Mouse (Mus musculus) megakaryocyte-erythroid progenitor cell, adult 5-6 weeks (primary cell): ENCODE data around the gene Srebf2. TPM values are rescaled to one million over a fixed set of nuclear protein-coding genes. Genes with fewer than 3 reads are reported as not detected.
"Not testable (repeated sequence)": the region's sequence is repeated elsewhere in the genome, so short reads cannot be mapped to it uniquely, and the experiment has no call there.

ENCODE experiments used
- ATAC-seq: replicated peaks from 2 replicates; pipeline ENCODE4 v1.8.0; 2016; ENCODE audit warnings: mild to moderate bottlenecking, inconsistent platforms; ENCODE audit not compliant: severe bottlenecking, poor library complexity, low FRiP score, low TSS enrichment
- total RNA-seq, 2 experiments: library from RNA; stranded (forward) in 1 of 2; stranded (reverse) in 1 of 2; fragments of 200-1000, 215-1000 nt in 1 of 2; fragments of >200 nt in 1 of 2; fragmentation: Nextera tagmentation in 1 of 2; gene quantifications; 2 replicates each; pipeline ENCODE4 v1.2.3; 2014 to 2017

Srebf2 gene
- total RNA-seq, 2 experiments from 2014 or later: 24.7 to 41.0 TPM

DNA sequence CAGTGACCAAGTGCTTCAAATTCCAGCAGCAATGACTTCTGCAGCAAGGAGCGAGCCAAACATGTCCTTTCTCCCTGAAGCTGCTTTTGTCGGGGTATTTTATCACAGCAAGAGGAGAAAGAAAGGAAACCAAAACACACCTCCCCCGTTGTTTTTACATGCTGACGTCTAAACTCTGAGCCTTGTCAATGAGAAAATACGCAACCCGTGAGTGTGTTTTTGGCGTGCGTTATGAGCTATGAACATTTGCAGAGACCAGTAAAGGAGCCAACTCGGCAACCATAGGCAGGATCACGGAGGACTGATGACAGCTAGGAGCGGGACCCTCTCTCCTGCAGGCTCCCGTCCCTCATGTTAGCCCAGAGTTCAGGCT is 96.7 kb downstream of the Srebf2 start:
- no peak for ATAC-seq

DNA sequence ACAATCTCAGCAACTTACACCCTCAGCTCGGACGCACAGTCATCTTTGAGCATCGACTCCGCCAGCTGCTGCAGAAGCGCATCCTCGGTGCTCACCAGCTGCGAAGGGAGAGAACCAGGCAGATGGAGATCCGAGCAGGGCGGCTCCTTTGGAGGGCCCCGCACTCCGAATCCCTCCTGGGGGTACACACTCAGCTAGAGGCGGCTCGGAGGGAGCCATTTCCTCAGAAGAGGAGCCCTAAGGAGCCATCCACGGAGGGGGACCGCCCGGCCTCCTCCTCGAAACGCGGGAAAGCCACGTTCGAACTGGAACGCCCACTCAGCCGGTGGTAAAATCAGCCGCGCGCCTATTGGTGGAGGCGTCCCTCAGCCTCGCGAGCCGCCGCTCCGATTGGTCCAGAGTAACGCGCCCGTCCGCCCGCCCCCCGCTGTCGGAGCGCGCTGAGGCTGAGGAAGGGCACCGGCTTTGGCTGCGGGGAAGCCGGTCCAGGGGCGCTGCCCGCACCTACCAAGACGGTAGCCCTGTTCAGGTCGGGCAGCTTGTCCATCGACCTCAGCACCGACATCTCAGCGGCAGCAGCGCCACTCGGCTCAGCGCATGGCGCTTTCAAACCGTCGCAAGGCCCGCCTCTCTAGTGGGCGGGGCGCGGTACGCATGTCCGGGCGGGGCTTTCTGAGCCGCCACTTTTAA is 97.3 kb downstream of the Srebf2 start, which contains the start of gene Cenpm:
Gene Cenpm (minus strand): TSS at position 634 of the 690 bp plus-strand sequence.
- ATAC-seq: peak; percentile 99

DNA sequence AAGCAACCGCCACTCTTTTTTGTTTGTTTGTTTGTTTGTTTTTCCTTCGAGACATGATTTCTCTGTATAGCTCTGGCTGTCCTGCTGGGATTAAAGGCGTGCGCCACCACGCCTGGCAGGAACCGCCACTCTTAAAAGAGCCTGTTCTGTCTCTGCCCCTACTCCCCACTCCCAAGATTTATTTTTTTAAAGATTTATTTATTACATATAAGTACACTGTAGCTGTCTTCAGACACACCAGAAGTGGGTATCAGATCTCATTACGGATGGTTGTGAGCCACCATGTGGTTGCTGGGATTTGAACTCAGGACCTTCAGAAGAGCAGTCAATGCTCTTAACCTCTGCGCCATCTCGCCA is 97.8 kb downstream of the Srebf2 start:
- ATAC-seq: not testable (repeated sequence)

DNA sequence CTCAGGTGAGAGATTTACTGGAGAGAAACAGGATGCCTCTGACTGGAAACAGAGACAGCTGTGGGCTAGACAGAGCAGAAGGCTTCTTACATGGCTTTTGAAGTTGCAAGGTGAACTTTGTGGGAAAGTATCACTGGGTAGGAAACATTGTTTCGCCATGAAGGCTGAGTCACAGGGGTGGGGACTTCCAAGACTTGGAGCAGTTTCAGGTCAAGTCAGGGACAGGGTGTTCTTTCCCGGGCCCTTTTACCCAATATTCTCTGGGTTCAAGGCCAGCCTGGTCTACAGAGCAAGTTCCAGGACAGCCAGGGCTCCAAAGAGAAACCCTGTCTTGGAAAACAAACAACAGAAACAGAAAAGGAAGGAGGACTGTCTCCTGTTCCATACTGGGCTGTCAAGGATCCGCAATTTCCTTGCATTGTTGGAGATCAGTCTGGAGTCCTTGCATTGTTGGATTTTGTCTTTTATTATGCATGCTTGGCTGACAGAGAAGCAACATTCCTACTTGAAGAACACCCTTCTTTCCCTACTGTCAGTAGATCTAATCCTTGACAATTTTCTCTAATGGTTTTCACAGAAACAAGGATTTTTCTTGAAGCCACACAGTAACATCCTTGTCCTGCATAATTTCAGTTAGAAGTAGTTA is 100.3 kb downstream of the Srebf2 start:
- ATAC-seq: no peak

DNA sequence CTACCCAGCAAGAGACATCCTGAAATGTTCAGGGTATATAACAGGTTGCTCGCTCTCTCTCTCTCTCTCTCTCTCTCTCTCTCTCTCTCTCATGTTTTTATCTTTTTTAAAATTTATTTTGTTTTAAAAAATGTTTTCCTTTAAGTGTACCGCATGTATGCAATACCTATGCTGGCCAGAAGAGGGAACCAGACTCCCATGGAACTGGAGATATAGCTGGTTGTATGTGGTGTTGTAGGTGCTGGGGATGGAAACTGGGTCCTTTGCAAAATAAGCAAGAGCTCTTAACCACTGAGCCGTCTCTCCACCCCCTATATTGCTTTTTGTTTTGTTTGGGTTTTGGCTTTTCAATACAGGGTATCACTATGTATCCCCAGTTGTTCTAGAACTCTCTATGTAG is 104.6 kb downstream of the Srebf2 start:
- ATAC-seq: no peak

DNA sequence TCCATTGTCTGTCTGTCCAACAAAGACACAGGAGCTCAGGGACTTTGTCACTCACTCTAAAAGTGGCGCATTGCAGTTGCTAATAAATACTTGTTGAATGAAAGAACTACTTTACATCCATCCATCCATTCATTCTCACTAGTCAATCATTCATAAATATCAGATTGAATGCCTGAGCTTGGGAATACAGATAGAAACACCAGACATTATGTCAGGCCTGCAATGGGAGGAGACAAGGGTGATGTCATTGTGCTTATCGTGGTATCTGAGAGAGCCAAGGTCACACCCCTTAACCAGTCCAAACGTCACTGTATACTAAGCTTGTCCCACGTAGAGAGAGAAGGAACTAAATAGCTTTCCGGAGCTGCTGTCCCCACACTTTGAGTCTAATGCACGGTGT is 105.1 kb downstream of the Srebf2 start, which contains the start of gene 1500009C09Rik:
Gene 1500009C09Rik (plus strand): TSS at position 301 of the 400 bp plus-strand sequence.
- ATAC-seq: no peak

Other genes with a start within 250 kb of the Srebf2 start
- 46.2 and 57.3 TPM in 2 replicates for gene Polr3h, start 220.9 kb upstream of the Srebf2 start, total RNA-seq (2014; fragmentation: Nextera tagmentation)
- gene Polr3h, start 220.9 kb upstream of the Srebf2 start, total RNA-seq (2017): 47.7 and 59.5 TPM in 2 replicates
- gene Csdc2, start 210.4 kb upstream of the Srebf2 start, total RNA-seq (2014; fragmentation: Nextera tagmentation): not detected in 2 replicates
- gene Csdc2, start 210.4 kb upstream of the Srebf2 start, total RNA-seq (2017): not detected in 2 replicates
- gene Pmm1, start 186.3 kb upstream of the Srebf2 start, total RNA-seq (2014; fragmentation: Nextera tagmentation): 62.0 and 90.7 TPM in 2 replicates
- gene Pmm1, start 186.3 kb upstream of the Srebf2 start, total RNA-seq (2017): 30.5 and 33.1 TPM in 2 replicates
- gene 1700029P11Rik, start 166.6 kb upstream of the Srebf2 start, total RNA-seq (2014; fragmentation: Nextera tagmentation): not detected in 2 replicates
- not detected in 2 replicates for gene 1700029P11Rik, start 166.6 kb upstream of the Srebf2 start, total RNA-seq (2017)
- gene Xrcc6, start 159.3 kb upstream of the Srebf2 start, total RNA-seq (2014; fragmentation: Nextera tagmentation): 120 and 143 TPM in 2 replicates
- gene Xrcc6, start 159.3 kb upstream of the Srebf2 start, total RNA-seq (2017): 379 and 524 TPM in 2 replicates
- 48.8 and 51.6 TPM in 2 replicates for gene Desi1, start 113.3 kb upstream of the Srebf2 start, total RNA-seq (2014; fragmentation: Nextera tagmentation)
- gene Desi1, start 113.3 kb upstream of the Srebf2 start, total RNA-seq (2017): 8.0 and 22.3 TPM in 2 replicates
- 295 and 336 TPM in 2 replicates for gene Snu13, start 99.6 kb upstream of the Srebf2 start, total RNA-seq (2014; fragmentation: Nextera tagmentation)
- gene Snu13, start 99.6 kb upstream of the Srebf2 start, total RNA-seq (2017): 286 and 307 TPM in 2 replicates
- gene 4930407I10Rik, start 88.0 kb upstream of the Srebf2 start, total RNA-seq (2014; fragmentation: Nextera tagmentation): not detected in 2 replicates
- not detected in 2 replicates for gene 4930407I10Rik, start 88.0 kb upstream of the Srebf2 start, total RNA-seq (2017)
- gene Mei1, start 77.2 kb upstream of the Srebf2 start, total RNA-seq (2014; fragmentation: Nextera tagmentation): not detected in 2 replicates
- not detected in 2 replicates for gene Mei1, start 77.2 kb upstream of the Srebf2 start, total RNA-seq (2017)
- 14.3 and 17.4 TPM in 2 replicates for gene Ccdc134, start 19.3 kb upstream of the Srebf2 start, total RNA-seq (2014; fragmentation: Nextera tagmentation)
- 11.8 and 17.4 TPM in 2 replicates for gene Ccdc134, start 19.3 kb upstream of the Srebf2 start, total RNA-seq (2017)
- not detected in 2 replicates for gene Shisa8, start 65.6 kb downstream of the Srebf2 start, total RNA-seq (2014; fragmentation: Nextera tagmentation)
- not detected in 2 replicates for gene Shisa8, start 65.6 kb downstream of the Srebf2 start, total RNA-seq (2017)
- gene Tnfrsf13c, start 77.2 kb downstream of the Srebf2 start, total RNA-seq (2014; fragmentation: Nextera tagmentation): 0.49 and 1.2 TPM in 2 replicates
- 0.46 and 0.75 TPM in 2 replicates for gene Tnfrsf13c, start 77.2 kb downstream of the Srebf2 start, total RNA-seq (2017)
- gene Cenpm, start 97.6 kb downstream of the Srebf2 start, total RNA-seq (2014; fragmentation: Nextera tagmentation): 20.7 and 53.8 TPM in 2 replicates
- gene Cenpm, start 97.6 kb downstream of the Srebf2 start, total RNA-seq (2017): 19.0 and 23.2 TPM in 2 replicates
- not detected in 2 replicates for gene 1500009C09Rik, start 105.2 kb downstream of the Srebf2 start, total RNA-seq (2014; fragmentation: Nextera tagmentation)
- not detected in 2 replicates for gene 1500009C09Rik, start 105.2 kb downstream of the Srebf2 start, total RNA-seq (2017)
- gene Sept3, start 127.7 kb downstream of the Srebf2 start, total RNA-seq (2014; fragmentation: Nextera tagmentation): not detected in 2 replicates
- gene Sept3, start 127.7 kb downstream of the Srebf2 start, total RNA-seq (2017): 0.27 and 1.4 TPM in 2 replicates
- gene Wbp2nl, start 151.8 kb downstream of the Srebf2 start, total RNA-seq (2014; fragmentation: Nextera tagmentation): 0.77 TPM in 1 of 2 replicates, not detected in the other
- gene Wbp2nl, start 151.8 kb downstream of the Srebf2 start, total RNA-seq (2017): not detected in 2 replicates
- 16.9 and 34.9 TPM in 2 replicates for gene Naga, start 191.7 kb downstream of the Srebf2 start, total RNA-seq (2014; fragmentation: Nextera tagmentation)
- gene Naga, start 191.7 kb downstream of the Srebf2 start, total RNA-seq (2017): 17.9 and 24.4 TPM in 2 replicates
- 26.4 and 26.9 TPM in 2 replicates for gene Pheta2, start 191.8 kb downstream of the Srebf2 start, total RNA-seq (2014; fragmentation: Nextera tagmentation)
- gene Pheta2, start 191.8 kb downstream of the Srebf2 start, total RNA-seq (2017): 21.3 and 24.9 TPM in 2 replicates
- gene Smdt1, start 191.8 kb downstream of the Srebf2 start, total RNA-seq (2014; fragmentation: Nextera tagmentation): 115 and 141 TPM in 2 replicates
- gene Smdt1, start 191.8 kb downstream of the Srebf2 start, total RNA-seq (2017): 40.8 and 61.0 TPM in 2 replicates
- 273 and 274 TPM in 2 replicates for gene Ndufa6, start 207.1 kb downstream of the Srebf2 start, total RNA-seq (2014; fragmentation: Nextera tagmentation)
- gene Ndufa6, start 207.1 kb downstream of the Srebf2 start, total RNA-seq (2017): 71.1 and 145 TPM in 2 replicates
- gene Cyp2d22, start 233.1 kb downstream of the Srebf2 start, total RNA-seq (2014; fragmentation: Nextera tagmentation): 4.8 TPM in 1 of 2 replicates, not detected in the other
- 0.46 TPM in 1 of 2 replicates, not detected in the other for gene Cyp2d22, start 233.1 kb downstream of the Srebf2 start, total RNA-seq (2017)
- not detected in 2 replicates for gene Cyp2d11, start 246.8 kb downstream of the Srebf2 start, total RNA-seq (2014; fragmentation: Nextera tagmentation)
- gene Cyp2d11, start 246.8 kb downstream of the Srebf2 start, total RNA-seq (2017): not detected in 2 replicates